Mouse (Mus musculus) c-Kit-positive CD71-negative TER-119-negative erythroid progenitor cells, embryonic 14.5 days (primary cell): ENCODE measurements around the gene Dapk1.
"Not testable (repeated sequence)": the region's sequence is repeated elsewhere in the genome, so short reads cannot be mapped to it uniquely, and the experiment has no call there.

Experiments used
- DNase-seq: peaks from one replicate; pipeline ENCODE4 v3.0.0-alpha.2; 2013; ENCODE audit warnings: low read depth

Dapk1 gene

DNA sequence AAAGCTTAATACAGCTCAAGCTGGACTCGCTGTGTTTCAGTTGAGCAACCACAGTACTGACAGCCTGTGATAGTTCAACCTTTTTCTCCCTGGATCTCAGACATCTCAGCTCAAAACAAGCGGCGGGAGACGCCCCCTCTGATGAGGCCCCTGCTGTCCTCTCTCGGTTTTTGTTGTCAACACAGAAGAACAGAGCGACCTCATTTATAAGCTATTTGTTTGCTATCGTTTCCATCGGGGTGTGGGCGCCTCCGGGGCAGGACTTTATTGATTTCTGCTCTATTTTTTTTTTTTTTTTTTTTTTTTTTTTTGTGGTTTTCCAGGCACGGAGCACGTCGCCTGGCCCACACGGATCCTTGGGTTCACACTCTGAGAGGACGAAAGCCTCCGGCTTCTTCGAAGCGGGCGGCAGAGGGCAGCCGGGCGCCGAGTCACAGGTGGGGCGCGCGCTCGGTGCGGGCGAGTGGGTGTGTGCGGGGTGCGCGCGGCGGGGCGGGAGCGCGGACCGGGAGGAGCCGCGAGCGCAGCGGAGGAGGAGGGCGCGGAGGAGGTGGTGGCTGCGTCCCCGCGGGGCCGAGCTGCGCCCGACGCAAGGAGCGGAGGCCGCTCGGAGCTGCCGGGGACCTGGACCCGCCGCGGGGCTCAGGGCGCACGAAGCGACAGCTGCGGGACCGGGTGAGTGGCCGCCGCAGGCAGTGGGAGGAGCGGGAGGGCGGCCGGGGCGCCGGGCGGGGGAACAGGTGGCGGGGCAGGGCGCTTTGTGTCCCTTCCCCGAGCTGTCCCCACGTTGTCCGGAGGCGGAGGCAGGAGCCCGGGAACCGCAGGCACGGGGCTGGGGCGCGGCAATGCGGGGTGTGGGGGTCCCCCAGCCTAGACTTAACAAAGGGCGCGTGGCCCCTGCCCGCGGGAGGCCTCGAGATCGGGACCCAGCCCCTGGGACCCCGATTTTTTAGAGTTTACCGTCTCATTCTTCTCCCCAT is at the start of gene Dapk1:
Gene Dapk1 (plus strand): TSS at position 512 of the 980 bp plus-strand sequence.
- no peak for DNase-seq

DNA sequence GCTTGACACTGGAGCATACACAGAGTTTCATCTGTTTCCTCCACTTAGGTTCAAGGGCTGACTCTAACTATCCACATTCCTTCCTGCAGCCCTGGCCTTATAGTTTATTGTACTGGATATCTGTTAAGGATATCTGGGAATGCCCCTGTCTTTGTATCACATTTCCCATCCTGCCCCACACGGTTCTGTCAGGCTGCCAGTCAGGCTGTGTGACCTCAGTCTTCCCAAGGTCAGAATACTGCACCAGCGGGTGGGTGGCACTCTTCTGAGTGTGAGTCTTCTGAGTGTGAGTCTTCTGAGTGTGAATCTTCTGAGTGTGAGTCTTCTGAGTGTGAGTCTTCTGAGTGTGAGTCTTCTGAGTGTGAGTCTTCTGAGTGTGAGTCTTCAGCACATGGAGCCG is 48.4 kb upstream of the Dapk1 start:
- no peak for DNase-seq

DNA sequence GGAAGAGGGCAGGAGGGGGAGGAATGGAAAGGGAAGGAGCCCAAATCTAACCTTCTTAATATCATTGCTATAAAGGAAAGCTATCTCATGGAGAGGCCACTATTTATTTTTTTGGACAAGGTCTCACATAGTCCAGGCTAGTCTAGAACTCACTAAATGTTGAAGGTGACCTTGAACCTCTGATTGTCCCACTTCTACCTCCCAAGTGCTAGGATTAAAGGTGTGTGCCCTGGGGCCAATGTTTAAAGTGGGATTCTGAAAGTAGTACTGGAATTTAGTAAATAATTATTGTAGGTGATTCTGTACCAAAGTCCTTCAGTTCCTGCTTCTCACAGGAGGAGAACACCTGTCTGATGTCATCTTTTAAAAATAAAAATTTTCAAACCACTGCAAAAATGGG is 45.3 kb upstream of the Dapk1 start:
- no peak for DNase-seq

DNA sequence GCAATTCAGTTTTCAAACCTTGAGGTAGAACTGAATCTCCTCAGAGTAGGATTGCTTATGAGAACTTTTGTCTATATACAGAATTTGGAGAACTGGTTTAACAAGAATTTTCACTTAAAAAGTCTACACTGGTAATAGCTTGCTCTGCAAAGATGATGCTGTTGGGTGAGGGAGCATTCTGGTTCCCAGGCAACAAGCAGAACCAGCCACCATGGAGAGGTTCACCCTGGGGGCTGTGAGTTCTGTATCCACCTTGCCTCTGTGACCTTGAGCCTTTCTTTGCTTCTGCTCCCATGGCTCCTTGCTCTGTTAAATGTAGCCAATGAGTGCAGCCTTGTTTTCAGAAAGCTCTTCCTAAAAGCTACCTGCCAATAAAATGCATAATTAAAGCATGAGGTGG is 44.8 kb upstream of the Dapk1 start:
- no peak for DNase-seq

DNA sequence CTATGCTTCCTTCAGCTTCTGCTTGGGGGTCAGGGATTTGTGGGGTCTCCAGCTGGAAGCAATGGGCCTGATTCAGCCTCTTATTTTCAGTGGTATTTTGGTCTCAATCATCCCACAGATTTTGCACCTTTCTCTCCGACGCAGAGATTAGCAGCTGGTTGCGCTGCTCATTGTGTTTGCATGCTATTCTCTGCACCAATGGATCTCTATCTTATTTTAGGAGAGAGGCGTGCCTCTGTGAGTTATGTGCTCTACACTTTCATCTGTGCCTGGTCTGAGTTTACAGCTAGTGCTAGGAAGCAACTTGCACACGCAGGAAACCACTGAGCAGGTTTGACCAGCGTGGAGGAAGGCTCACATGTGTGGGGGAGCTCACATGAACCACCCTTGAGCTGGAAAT is 37.4 kb upstream of the Dapk1 start:
- DNase-seq = no peak

DNA sequence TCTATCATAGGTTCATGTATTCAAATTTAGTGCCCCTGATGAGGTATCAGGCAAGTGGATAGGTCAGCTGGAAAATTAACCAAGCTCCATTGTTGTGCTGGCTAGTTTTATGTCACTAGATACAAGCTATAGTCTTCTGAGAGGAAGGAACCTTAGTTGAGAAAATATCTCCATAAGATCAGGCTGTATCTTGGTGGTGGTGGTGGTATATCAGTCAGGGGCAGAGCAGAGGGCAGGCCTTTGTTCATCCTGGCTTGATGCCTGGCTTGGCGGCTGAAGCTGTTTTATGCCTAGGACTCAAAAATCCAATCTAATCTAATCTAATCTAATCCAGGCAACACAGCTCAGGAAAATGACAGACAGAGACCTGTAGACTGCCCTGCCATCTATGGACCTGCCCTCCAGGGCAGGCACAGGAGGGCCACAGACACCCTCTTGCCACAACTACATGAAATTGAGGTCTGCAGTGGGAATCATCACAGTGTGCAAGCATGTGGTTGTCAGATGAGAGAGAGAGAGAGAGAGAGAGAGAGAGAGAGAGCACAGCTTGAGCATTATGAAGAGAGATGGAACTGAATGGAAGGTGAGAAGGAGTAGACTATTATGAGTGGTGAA is 32.7 kb upstream of the Dapk1 start:
- no peak for DNase-seq

DNA sequence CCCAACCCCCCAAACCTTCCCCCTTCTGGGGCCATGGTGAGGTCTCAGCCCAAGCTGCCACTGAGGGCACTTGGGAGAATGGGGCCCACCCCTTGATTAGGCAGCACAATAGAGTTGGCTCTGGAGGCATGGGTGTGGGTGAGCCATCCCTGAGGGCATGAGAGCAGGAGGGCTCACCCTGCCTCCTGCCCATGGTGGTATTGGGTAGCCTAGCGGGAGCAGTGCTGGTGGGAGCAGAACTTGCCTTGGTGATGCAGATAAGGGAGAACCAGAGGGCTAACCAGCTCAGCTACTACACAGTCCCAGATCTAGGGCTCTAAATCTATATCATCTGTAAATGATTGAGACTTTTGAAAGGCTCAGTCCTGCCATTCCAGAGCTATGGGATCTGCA is 32.2 kb upstream of the Dapk1 start:
- no peak for DNase-seq

DNA sequence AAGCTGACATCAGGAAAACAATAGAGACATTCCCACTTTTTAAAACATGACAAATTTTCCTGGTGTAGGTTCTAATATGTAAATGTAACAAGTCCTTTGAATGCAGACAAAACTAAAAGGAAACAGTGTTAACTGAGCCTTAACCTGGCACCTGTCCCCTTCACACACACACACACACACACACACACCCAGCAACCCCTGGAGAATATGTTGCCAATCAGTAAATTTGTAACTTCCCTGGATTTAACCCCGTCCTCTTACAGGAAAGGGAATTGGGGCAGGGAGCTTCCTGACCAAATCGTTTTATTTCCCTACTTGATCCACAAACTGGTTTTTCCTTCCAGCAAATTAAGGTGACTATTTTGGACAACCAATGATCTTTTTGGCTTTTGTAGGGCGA is 28.2 kb upstream of the Dapk1 start:
- DNase-seq = no peak

DNA sequence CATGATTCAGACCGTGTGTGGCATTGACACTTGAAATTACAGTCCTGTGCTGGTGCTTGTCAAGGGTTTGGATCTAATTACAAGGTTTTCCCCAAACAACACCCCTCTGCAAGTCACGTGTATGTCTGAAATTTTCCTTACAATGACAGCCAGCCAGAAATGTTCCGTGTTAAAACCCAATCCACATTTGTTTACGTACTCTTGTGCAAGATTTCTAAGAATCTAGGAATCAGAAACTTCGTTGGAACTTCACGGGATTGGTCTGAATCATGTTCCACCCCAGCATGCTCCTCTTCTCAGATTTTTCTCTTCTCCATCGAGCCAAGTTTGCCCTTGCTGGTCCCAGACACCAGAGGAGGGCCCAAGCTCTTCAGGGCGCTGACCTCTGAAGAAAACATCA is 27.8 kb upstream of the Dapk1 start:
- no peak for DNase-seq

DNA sequence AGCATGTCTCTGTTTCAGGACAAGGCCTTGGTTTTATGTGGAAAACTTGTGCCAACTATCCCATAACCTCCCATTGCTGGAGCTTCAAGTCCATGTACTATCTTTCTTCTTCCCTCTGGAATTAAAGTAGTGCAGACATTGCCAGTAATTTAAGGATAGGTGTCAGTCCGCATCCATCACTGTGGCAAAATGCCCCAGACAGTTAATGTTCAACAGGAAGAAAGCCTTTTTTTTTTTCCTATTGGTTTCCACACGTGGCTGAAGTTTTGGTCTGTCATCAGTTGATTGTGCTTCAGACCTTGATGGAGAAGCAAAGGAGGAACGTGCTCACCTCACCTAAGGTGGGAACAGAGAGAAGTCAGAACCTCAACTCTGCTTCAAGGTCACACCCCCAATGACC is 23.2 kb upstream of the Dapk1 start:
- DNase-seq = no peak

DNA sequence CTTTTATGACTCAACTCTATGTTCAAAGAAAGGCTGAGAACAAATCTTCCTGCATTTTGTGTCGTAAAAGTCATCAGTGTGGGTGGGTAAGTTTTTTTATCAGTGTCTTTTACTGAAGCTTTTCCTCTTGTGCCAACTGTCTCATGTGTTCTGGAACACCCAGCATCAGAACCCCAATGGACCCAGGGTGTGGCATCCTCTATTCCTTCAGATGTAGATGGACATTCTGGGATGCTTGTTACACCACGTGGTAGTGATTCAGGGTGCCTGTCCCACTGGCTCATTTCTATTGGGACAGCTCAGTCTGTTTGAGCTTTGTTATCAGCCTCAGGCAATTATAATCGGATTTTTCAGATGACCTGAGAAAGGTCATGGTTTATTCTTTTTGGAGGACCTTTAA is 6.9 kb upstream of the Dapk1 start:
- DNase-seq = no peak

DNA sequence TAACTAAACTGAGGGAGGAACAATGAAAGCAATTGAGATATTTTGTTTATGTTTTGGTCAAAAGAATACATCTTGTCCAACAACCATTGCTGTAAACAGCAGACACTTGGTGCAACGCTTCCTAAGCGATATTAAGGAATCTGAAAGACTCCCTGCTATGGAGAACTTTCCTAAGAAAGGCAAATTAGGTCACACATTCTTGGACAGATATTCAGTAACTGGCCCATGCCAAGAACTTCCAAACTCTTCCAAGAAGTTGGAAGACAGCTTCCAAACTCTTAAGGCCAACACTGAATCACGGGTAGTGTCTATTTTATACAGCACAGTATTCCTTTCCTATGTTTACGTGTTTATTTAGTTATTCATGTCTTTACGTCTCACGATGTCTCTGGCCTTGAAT is 6.2 kb upstream of the Dapk1 start:
- no peak for DNase-seq

DNA sequence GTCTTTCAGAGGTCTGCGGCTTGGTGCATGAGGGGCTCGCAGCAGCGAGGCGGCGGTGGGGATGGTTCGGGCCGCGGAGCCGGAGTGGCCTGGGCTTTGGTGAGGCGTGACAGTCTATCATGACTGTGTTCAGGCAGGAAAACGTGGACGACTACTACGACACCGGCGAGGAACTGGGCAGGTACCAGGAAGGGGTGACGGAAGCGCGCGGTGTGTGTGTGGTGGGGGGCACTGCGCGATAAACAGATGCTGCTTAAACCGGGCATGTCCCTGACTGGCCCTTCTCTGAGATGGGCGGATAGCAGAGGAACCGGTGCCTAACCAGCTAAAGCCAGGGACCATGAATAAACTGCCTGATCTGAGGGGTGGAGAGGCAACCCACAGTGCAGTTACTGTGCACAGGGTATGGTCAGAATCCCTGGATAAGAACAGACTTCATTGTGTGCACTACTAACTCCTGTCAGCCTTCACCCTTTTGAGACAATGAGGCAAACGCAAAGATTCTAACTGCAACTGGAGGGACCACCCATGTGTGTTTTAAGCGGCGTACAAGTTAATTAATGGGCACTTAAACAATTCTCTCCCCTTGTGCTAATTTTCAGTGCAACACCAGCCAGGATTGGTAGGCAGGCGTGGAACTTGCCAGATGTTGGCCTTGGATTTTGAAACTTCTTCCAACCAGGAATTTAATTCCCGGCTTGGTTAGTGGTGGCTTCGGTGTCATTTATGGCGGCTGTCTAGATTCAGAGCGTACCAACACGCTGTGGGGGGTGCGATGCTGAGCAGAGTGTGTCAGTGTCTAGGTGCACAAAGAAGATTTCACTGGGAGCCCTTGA is 887 bp downstream of the Dapk1 start:
- no peak for DNase-seq

DNA sequence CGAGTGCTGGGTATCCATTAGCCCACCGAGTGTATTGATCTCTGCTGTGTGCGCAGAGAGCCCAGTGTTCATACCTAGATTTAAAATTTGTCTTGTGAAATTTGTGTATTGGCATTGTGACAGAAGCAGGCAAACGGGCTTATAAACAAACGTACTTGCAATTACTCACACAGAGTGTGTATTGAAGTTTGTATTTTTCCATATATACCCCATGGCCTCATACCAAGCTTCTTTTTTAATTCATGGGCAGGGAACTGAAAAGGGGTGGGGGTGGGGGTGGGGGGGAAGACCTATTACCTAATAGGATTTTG is 1.5 kb downstream of the Dapk1 start:
- no peak for DNase-seq

DNA sequence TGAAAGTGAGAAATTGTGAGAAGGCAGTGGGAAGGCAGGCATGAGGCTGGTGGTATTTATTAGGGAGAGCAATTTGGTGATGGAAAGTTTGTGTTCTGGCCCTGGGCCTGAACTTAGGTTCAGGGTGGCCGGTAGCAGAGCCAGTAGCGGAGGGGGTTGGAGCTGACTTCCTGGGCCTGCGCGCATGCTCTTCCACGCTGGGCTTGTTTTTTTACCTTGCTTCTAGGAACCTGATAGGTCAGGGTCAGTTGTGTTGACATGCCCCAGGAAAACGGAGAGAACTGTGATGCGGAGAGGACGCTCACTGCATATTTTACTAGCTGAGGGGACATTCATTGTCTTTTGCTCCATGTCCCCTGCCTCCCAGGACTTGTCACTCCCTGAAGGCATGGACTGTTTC is 5.7 kb downstream of the Dapk1 start:
- DNase-seq = no peak

DNA sequence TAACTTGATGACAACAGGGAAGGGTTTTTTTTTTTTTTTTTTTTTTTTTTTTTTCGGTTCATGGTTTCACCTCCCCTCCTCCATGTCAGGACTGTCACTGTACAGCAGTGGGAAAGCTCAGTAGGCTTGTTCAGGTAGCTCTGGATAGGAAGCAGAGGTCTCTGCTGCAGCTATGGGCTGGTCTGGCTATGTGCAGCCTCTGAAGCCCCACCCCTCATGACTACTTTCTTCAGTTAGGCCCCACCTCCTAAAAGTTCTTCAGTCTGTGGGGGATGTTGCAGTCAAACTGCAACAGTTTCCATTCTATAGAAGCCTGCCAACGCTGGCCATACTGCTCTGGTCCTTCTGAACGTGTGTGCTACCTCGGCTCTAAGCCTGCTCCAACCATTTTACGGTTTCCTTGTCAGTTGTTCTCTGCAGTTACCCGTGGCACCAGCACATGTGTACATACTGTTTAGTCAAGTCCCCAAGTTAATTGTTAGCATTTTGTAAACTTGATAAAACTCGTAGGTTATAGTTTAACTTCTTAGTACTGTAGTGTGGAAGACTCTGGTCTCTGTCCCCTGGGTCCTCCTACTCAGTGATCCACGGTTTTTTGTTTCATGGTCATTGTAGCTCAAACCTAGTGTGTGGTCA is 6.8 kb downstream of the Dapk1 start:
- DNase-seq = no peak

DNA sequence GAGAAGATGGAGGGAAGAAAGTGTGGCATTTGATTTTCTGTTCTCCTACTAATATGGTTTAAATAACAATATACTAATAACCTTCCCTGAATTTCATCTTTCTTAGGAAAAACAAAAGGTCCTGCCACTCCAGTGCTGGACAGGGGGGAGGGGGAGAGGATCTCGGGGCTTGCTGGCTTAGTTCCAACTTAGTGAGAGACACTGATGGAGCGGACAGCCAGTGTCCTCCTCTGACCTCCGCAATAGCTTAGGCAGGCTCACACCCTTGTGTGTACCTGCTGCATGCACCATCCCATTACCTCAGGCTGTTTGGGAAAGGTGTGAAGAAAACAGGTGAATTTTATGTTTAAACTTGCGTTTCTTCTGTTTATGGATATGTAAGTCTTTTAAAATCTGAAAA is 7.5 kb downstream of the Dapk1 start:
- DNase-seq = no peak

DNA sequence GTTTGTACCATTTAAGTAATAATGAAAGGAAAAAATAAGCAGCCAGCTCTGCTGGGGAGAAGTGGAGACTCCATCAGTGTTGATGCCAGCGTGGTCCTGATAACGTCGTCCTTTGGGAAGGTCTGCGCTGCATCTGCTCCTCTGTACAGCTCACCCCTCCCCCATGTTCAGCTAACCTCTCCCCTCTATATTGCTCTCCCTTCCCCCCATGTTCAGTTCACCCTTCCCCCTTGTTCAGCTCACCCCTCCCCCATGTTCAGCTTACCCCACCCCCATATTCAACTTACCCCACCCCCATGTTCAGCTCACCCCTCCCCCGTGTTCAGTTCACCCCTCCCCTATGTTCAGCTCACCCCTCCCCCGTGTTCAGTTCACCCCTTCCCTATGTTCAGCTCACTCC is 8.8 kb downstream of the Dapk1 start:
- DNase-seq = no peak

DNA sequence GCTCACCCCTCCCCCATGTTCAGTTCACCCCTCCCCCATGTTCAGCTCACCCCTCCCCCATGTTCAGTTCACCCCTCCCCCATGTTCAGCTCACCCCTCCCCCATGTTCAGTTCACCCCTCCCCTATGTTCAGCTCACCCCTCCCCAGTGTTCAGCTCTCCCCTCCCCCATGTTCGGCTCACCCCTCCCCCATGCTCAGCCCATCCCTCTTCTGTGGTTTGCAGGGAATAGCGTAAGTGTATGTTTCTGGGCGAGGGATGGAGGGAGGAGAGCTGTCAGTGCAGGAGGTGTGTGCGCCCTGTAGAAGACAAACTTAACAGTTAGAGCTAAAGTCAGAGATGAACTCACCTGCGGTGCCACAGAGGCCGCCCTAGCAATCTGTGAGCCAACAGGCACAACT is 9.2 kb downstream of the Dapk1 start:
- not testable (repeated sequence) for DNase-seq

DNA sequence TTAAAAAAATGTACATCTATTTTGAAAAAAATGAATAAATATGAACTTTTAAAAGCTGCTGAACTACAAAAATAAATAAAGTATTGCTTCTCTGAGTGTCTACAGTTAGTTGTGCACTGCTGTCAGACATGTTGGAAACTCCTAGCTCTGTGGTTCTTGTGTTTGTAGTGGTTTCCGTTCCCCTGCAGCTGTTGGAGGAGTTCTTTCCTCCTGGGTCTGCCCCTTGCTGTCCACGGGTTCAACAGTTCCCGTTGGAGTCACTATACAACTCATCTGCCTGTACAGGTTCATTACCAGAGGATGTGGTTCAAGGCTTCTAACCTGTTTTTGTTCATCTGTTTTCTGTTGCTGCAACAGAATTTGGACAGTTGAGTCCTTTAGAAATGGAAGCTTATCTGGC is 10.4 kb downstream of the Dapk1 start:
- no peak for DNase-seq

DNA sequence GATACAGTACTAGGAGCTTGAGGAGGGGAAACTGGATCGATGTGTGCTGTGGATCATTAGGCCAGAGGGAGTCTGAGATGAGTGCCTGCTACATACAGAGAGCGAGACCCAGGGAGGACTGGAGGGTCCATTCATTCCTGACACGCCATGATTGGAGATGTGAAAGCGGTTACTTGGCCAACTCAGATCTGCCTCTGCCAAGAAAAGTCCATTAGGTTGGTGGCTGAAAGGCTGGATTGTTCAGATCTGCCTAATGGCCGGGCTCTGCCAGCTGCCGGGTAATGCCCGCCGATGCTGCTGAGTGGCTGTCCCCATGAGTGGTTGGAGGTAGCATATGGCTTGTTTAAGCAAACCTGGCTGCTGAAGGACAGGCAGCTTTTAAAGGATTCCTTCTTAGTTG is 12.4 kb downstream of the Dapk1 start:
- DNase-seq = no peak

DNA sequence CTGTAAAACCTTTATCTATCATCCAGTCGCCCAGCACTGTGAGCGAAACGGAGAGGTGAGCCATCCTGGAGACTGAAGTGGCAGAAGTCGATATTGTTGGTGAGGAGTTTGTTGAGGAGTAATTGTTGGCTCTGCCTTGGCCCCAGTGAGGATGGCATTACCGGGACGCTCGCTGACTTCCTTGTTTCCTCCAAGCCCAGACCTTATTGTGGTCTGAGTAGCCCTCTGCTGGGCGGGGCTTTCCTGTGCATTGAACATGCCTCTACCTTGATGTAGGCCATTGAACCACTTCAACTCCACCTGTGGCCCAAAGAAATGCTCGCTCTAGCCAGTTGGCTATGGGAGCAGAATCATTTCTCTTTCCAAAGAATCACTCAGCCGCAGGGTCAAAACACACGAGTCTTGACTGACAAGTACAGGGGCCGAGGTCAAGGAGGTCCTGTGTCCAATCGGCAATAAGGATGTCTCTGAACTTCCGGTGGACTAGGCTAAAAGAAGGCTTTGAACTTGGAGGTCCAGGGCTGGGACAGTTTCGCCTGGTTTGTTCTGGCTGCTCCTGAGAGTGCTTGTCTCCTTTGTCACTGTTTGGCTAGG is 13.4 kb downstream of the Dapk1 start:
- no peak for DNase-seq
